Mouse (Mus musculus): ENCODE data around the gene Rtkn2.

Gene Rtkn2

GRCm38 (mm10) chr10:68103988-68104387 is 124.6 kb downstream of the Rtkn2 start:
- no peak for DNase-seq (ENCODE audit: low read depth, low spot score)

- DNase-seq (ENCODE audit: low read depth, low spot score): no peak
These were observed 125.1 kb downstream of the Rtkn2 start for GRCm38 (mm10) chr10:68104481-68104880.

GRCm38 (mm10) chr10:68104881-68105781 is 125.8 kb downstream of the Rtkn2 start:
- DNase-seq (ENCODE audit: low read depth, low spot score): no peak

DNA sequence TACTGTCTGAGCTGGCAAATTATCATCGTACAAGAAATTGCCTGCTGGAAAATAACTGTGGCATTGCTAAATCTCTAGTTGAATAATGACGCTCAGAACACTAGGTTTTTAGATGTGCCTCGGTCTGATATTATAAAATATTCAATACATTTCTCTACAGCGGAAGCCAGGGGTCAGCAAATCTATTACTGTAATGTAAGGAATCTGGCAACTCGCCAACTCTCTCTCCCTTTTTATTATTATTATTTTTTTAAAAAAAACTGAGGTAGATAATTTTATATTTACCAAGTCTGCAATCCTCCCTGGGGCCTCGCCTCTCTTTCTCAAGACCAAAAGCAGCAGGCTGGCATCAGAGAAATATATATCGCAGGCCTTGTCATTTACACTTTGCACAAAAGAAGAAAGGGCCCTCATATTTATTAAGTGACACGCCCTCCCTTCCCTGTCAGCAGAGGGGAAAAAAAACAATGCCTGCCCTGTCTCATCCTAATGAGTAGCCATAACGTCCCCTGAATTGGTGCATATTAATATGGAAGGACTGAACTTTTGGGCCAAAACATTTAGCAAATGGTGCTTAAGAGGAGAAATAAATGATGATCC is 127.1 kb downstream of the Rtkn2 start:
- no peak for DNase-seq (ENCODE audit: low read depth, low spot score)

GRCm38 (mm10) chr10:68107716-68108115 is 128.3 kb downstream of the Rtkn2 start:
- DNase-seq (ENCODE audit: low read depth, low spot score): no peak

Measured in c-Kit-negative CD71-positive TER-119-positive erythroid progenitor cells, embryonic 14.5 days (primary cell).